Mouse (Mus musculus): ENCODE data around the gene Kcna2.

DNA sequence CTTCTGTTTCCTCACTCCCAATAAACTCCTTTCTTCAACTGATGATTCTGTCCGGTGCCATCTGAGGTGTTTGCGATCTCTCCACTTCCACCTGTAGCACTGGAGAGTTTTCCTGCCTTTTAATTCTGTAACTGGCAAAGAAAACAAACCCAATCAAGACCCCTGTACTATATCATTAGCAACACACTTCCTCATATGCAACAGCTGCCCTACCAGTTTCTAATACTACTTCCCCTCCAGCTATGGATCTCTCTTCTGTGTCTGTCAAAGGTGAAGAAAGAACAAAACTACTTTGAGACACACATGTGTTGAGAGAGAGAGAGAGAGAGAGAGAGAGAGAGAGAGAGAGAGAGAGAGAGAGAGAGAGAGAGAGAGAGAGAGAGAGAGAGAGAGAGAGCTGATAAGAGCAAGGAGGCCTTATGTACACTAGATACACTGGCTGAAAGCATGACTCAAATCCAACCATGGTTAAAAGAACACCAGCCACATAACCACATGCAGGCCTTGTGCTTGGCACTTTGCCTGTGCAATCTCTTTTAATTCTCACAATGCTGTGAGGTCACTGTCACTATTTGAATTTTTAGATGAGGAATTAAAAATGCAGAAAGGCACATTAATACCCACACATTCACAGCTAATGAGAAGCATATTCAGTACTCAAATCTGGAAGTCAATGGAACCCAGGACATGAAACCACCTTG is 19.1 kb downstream of the Kcna2 start:
- no peak for TF ChIP-seq CTCF (conservative IDR thresholded peaks at IDR 0.05 in 1 of 2, IDR thresholded peaks at IDR 0.05 in 1 of 2; ENCODE audit: low read depth in 2 of 2, low read length in 2 of 2)
- no peak for TF ChIP-seq RAD21 (IDR thresholded peaks at IDR 0.05; ENCODE audit: low read depth, low read length)
- TF ChIP-seq SIN3A (IDR thresholded peaks at IDR 0.05; ENCODE audit: low read length) = no peak
- no peak for TF ChIP-seq NRF1 (IDR thresholded peaks at IDR 0.05; ENCODE audit: low read depth, low read length)
- no peak for TF ChIP-seq ETS1 (conservative IDR thresholded peaks at IDR 0.05; ENCODE audit: low read depth, low read length)
- TF ChIP-seq POLR2A (IDR thresholded peaks at IDR 0.05; ENCODE audit: low read depth, low read length) = no peak
- no peak for TF ChIP-seq USF1 (IDR thresholded peaks at IDR 0.05; ENCODE audit: low read depth, low read length)
- TF ChIP-seq JUND (conservative IDR thresholded peaks at IDR 0.05; ENCODE audit: low read depth, low read length) = no peak
- TF ChIP-seq EP300 (IDR thresholded peaks at IDR 0.05; ENCODE audit: low read length) = no peak

Data from CH12.LX (cell line).